Mouse (Mus musculus) heart, embryonic 11.5 days (tissue): ENCODE measurements at regions not wholly inside any gene's neighbourhood (a gene's known extent, or its start where the extent isn't known, plus 50 kb on each side); places are given as distances from the start of the nearest gene placed in this dataset.

Source experiments
- ATAC-seq: fragments of 200-750 bp; cut with Nextera tagmentation; replicated peaks from 2 replicates; pipeline ENCODE4 v1.8.0; 2017; ENCODE audit warnings: moderate library complexity; ENCODE audit not compliant: insufficient number of reproducible peaks, low FRiP score, low TSS enrichment
- H3K27ac ChIP-seq: fragments of 300-500 bp; sonication (generic); 2 replicates; pipeline ENCODE4 v1.5.1; 2014; ENCODE audit warnings: mild to moderate bottlenecking, low read depth, low read length
- H3K27me3 ChIP-seq: fragments of 300-500 bp; sonication (generic); 2 replicates; pipeline ENCODE4 v1.6.1; 2014; ENCODE audit warnings: mild to moderate bottlenecking, low read length, mixed read lengths; ENCODE audit not compliant: control insufficient read depth, insufficient read depth
- H3K36me3 ChIP-seq: fragments of 300-500 bp; sonication (generic); 2 replicates; pipeline ENCODE4 v1.6.1; 2014; ENCODE audit warnings: mild to moderate bottlenecking, low read length, moderate library complexity, mixed read lengths; ENCODE audit not compliant: control insufficient read depth, insufficient read depth
- H3K4me1 ChIP-seq: fragments of 300-500 bp; sonication (generic); 2 replicates; pipeline ENCODE4 v1.6.1; 2014; ENCODE audit warnings: low read length; ENCODE audit not compliant: control insufficient read depth, insufficient read depth
- H3K4me2 ChIP-seq: fragments of 300-500 bp; sonication (generic); 2 replicates; pipeline ENCODE4 v1.6.1; 2014; ENCODE audit warnings: mild to moderate bottlenecking, moderate library complexity
- H3K4me3 ChIP-seq: fragments of 300-500 bp; sonication (generic); 2 replicates; pipeline ENCODE4 v1.5.1; 2014; ENCODE audit warnings: low read depth, low read length
- H3K9ac ChIP-seq: fragments of 300-500 bp; sonication (generic); 2 replicates; pipeline ENCODE4 v1.6.1; 2014; ENCODE audit warnings: mild to moderate bottlenecking, low read depth, low read length, moderate library complexity
- H3K9me3 ChIP-seq: fragments of 300-500 bp; sonication (generic); replicated peaks from 2 replicates; pipeline ENCODE4 v1.6.1; 2016; ENCODE audit warnings: low read length; ENCODE audit not compliant: control insufficient read depth
- WGBS: fragments of 180-500 bp; shearing (Covaris S2); extraction: QIAGEN DNeasy Blood & Tissue Kit; methylation state at CpG from one replicate; pipeline ENCODE4 v1.1.7; 2014; ENCODE audit not compliant: insufficient replicate concordance; 5-methylcytosine and 5-hydroxymethylcytosine counted together

- Histone ChIP-seq H3K36me3 (no peaks in the 10 kb centered on the region), H3K4me1 (0 out of 2 replicates have a peak, but pooled peaks cover 5% of the 10 kb centered on the region), H3K9ac (no peak overlapping the region), H3K27me3 (0 out of 2 replicates have a peak, but pooled peaks cover 3% of the 10 kb centered on the region), H3K4me3 (no peak overlapping the region), H3K27ac (no peak overlapping the region), H3K9me3 (no peaks in the 10 kb centered on the region), H3K4me2 (no peak overlapping the region)
- no peak for ATAC-seq
- WGBS, result 49% methylated on average over 7 of the region's 7 CpGs
These were observed 65.4 kb upstream of the Gm5148 start for GRCm38 (mm10) chr3:37789711-37790110.

- H3K4me3 ChIP-seq, result no peak overlapping the region
- 0 out of 2 replicates have a peak, but pooled peaks cover 5% of the 10 kb centered on the region for H3K4me1 ChIP-seq
- no peaks in the 10 kb centered on the region for H3K36me3 ChIP-seq
- no peak overlapping the region for H3K4me2 ChIP-seq
- no peaks in the 10 kb centered on the region for H3K9me3 ChIP-seq
- WGBS, result 55% methylated on average over 11 of the region's 11 CpGs
- no peak overlapping the region for H3K27ac ChIP-seq
- 0 out of 2 replicates have a peak, but pooled peaks cover 3% of the 10 kb centered on the region for H3K27me3 ChIP-seq
- no peak overlapping the region for H3K9ac ChIP-seq
- ATAC-seq, result no peak
These were observed 64.9 kb upstream of the Gm5148 start for GRCm38 (mm10) chr3:37789143-37789697.

GRCm38 (mm10) chr3:37788366-37788765 lies 64.1 kb upstream of the Gm5148 start:
- H3K27me3 ChIP-seq, result 0 out of 2 replicates have a peak, but pooled peaks cover 3% of the 10 kb centered on the region
- H3K9me3 ChIP-seq, result no peaks in the 10 kb centered on the region
- no peak for ATAC-seq
- H3K27ac ChIP-seq, result no peak overlapping the region
- WGBS, result 58% methylated on average over 9 of the region's 9 CpGs
- H3K4me2 ChIP-seq, result no peak overlapping the region
- H3K36me3 ChIP-seq, result no peaks in the 10 kb centered on the region
- H3K9ac ChIP-seq, result no peak overlapping the region
- no peak overlapping the region for H3K4me3 ChIP-seq
- H3K4me1 ChIP-seq, result 0 out of 2 replicates have a peak, but pooled peaks cover 5% of the 10 kb centered on the region

- Histone ChIP-seq H3K4me1 (0 out of 2 replicates have a peak, but pooled peaks cover 5% of the 10 kb centered on the region), H3K27ac (no peak overlapping the region), H3K9me3 (no peaks in the 10 kb centered on the region), H3K36me3 (no peaks in the 10 kb centered on the region), H3K4me2 (no peak overlapping the region), H3K9ac (no peak overlapping the region), H3K4me3 (no peak overlapping the region), H3K27me3 (0 out of 2 replicates have a peak, but pooled peaks cover 3% of the 10 kb centered on the region)
- 74% methylated on average over 3 of the region's 3 CpGs for WGBS
- no peak for ATAC-seq
These were observed 62.5 kb upstream of the Gm5148 start for GRCm38 (mm10) chr3:37786792-37787191.

- Histone ChIP-seq H3K4me1 (no peaks in the 10 kb centered on the region), H3K9me3 (no peaks in the 10 kb centered on the region), H3K27ac (no peak overlapping the region), H3K9ac (no peak overlapping the region), H3K36me3 (no peaks in the 10 kb centered on the region), H3K4me2 (no peak overlapping the region), H3K27me3 (no peaks in the 10 kb centered on the region), H3K4me3 (no peak overlapping the region)
- 88% methylated on average over 2 of the region's 2 CpGs for WGBS
- ATAC-seq, result no peak
These were observed 56.8 kb upstream of the Gm5148 start for GRCm38 (mm10) chr3:37781086-37781485.

- 73% methylated on average over 11 of the region's 11 CpGs for WGBS
- H3K27ac ChIP-seq, result no peak overlapping the region
These were observed 55.7 kb upstream of the Gm5148 start for GRCm38 (mm10) chr3:37779867-37780475.

GRCm38 (mm10) chr3:37778386-37778785 lies 54.1 kb upstream of the Gm5148 start:
- WGBS, result 90% methylated on average over 7 of the region's 7 CpGs
- Histone ChIP-seq H3K4me3 (no peak overlapping the region), H3K9me3 (no peaks in the 10 kb centered on the region), H3K36me3 (no peaks in the 10 kb centered on the region), H3K9ac (no peak overlapping the region), H3K27ac (no peak overlapping the region), H3K4me1 (no peaks in the 10 kb centered on the region), H3K27me3 (no peaks in the 10 kb centered on the region), H3K4me2 (no peak overlapping the region)
- no peak for ATAC-seq

More at GRCm38 (mm10) chr3:37779867-37780475, 55.7 kb upstream of the Gm5148 start:
- Histone ChIP-seq H3K4me2 (no peak overlapping the region), H3K27me3 (no peaks in the 10 kb centered on the region), H3K4me3 (no peak overlapping the region), H3K36me3 (no peaks in the 10 kb centered on the region), H3K4me1 (no peaks in the 10 kb centered on the region), H3K9ac (no peak overlapping the region), H3K9me3 (no peaks in the 10 kb centered on the region)
- ATAC-seq, result no peak

- Histone ChIP-seq H3K4me2 (no peak overlapping the region), H3K4me3 (no peak overlapping the region), H3K4me1 (no peaks in the 10 kb centered on the region), H3K27ac (no peak overlapping the region), H3K27me3 (no peaks in the 10 kb centered on the region), H3K36me3 (no peaks in the 10 kb centered on the region), H3K9me3 (no peaks in the 10 kb centered on the region), H3K9ac (no peak overlapping the region)
- 56% methylated on average over 4 of the region's 4 CpGs for WGBS
- no peak for ATAC-seq
These were observed 51.9 kb upstream of the Gm5148 start for GRCm38 (mm10) chr3:37776224-37776623.
